Mouse (Mus musculus): ENCODE measurements at regions not wholly inside any gene's neighbourhood (a gene's known extent, or its start where the extent isn't known, plus 50 kb on each side); places are given as distances from the start of the nearest gene placed in this dataset.

DNA sequence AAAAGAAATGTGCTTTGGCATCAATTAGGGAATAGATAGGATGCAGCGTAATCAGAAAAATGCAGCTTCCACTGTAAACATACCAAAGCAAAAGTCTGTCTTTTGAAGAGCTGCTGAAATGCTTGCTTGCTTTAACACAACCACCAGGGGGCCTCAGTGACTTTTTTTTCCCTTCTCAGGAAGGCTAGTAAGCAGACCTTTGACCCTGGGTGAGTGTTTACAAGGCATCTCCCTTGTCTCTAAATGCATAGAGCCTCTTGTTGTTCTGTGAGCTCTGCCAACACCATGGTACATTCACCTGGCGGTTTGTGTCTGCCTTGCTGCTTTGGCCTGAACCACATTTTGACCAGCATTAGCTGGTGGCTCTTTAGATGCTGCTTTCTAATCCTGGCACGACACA, 191.9 kb upstream of the C9orf72 start:
- DNase-seq (ENCODE audit: low spot score in 2 of 2), result no peak

- no peak for DNase-seq (ENCODE audit: low spot score in 2 of 2)
These were observed 187.5 kb upstream of the C9orf72 start for GRCm38 (mm10) chr4:35413488-35413887.

GRCm38 (mm10) chr4:35405301-35406006, 179.5 kb upstream of the C9orf72 start:
- DNase-seq (ENCODE audit: low spot score in 2 of 2), result no peak

GRCm38 (mm10) chr4:35404068-35404467, 178.1 kb upstream of the C9orf72 start:
- no peak for DNase-seq (ENCODE audit: low spot score in 2 of 2)

- DNase-seq (ENCODE audit: low spot score in 2 of 2), result no peak
These were observed 177.6 kb upstream of the C9orf72 start for GRCm38 (mm10) chr4:35403594-35403993.

DNA sequence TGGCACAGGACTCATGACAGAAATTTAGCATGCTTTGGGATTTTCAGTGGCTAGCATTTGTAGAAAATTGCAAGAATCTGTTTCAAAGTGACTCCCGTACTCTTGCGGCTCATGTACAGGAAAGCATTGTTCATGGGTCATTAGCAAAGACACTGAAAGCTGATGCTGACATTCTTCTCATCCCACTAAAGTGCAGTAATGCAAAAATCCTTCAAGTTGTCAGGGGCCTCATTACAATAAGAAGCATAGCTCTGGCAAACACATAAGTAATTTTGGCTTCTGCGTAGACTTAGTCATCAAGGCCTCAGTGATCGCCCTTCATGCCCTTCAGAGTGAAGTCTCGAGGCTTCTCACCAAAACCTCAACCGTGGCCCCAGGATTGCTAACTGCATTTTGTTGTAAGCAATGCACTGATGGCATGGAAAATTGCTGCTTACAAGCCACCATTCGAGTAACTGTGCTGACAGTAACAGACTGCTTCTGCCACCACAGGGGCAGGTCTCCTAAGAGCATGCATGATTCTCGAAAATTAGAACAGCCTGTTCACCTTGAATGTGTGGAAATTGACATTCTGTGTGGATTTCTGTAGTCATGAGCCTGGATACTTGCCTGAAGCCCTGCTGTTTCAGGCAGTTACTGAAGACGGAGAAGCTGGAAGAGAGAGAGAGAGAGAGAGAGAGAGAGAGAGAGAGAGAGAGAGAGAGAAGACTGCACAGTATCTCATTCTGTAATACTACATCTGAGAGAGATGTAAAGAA, 176.6 kb upstream of the C9orf72 start:
- DNase-seq (ENCODE audit: low spot score in 2 of 2), result no peak

- no peak for DNase-seq (ENCODE audit: low spot score in 2 of 2)
These were observed 175.8 kb upstream of the C9orf72 start for GRCm38 (mm10) chr4:35401783-35402182.

- no peak for DNase-seq (ENCODE audit: low spot score in 2 of 2)
These were observed 174.5 kb upstream of the C9orf72 start for GRCm38 (mm10) chr4:35400511-35400910.

DNA sequence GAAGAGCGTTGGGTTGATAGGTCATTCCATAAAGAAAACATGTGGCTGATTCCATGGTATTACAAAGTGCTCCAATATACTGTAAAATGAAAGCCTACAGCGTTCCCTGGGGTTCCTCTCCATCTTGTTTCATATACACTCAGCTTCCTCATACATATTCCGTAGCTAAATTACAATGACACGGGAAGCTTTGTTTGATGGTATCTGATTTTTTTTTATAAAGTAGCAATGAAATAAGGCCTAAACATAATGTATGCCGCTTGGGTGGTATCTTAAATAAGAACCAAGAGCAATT, 169.6 kb upstream of the C9orf72 start:
- no peak for DNase-seq (ENCODE audit: low spot score in 2 of 2)

- no peak for DNase-seq (ENCODE audit: low spot score in 2 of 2)
These were observed 169.0 kb upstream of the C9orf72 start for GRCm38 (mm10) chr4:35394821-35395582.

DNA sequence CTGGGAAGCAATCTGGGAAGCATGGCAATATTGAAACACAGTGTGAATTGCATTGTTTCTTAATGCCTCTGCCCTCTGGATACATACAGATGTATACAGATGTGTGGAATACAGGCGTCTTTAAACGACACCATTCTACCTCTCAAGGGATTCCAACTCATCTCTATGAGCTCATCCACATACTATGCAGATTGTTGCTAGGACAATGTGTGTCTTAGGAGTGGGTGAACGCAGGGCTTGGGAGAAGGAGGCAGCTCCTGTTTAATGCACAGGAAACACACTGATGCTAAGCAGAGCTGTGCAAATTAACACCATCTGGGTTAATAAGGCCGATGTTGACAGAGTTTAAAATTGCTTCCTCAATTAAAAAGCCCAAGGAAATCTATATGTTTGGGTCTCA, 149.8 kb upstream of the C9orf72 start:
- DNase-seq (ENCODE audit: low spot score in 2 of 2), result no peak

- no peak for DNase-seq (ENCODE audit: low spot score in 2 of 2)
These were observed 147.4 kb upstream of the C9orf72 start for GRCm38 (mm10) chr4:35373213-35373860.

DNA sequence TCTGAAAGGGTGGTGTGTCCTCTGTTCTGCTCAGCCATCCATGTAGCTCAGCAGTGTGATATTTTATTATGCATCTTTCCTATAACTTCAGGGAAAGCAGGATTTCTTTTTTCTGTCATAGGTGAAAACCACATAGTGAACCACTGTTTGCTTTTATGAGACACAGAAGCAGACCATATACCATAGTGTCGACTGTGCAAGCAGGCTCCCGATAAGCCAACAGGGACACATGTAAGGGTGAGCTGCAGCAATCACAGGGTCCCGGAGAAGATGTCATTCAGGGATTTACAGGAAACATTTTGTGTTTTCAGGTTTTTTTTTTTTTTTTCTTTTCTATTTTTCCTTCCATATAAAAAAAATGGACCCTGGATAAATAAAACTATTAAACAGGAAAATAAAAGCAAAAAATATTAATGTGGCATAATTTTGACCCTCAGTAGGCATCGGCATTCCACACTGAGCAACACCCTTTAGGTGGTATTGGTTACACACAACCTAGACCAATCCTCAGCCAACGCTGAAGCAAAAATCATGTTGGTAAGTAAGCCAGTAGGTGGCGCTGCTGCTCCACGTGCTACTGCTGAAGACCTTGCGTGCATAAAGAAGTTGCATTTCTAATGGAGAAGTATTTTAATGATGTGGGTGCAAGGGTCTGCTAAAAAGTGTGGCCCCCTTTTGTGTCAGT, 146.7 kb upstream of the C9orf72 start:
- DNase-seq (ENCODE audit: low spot score in 2 of 2), result peak; percentile 12 to 34

DNA sequence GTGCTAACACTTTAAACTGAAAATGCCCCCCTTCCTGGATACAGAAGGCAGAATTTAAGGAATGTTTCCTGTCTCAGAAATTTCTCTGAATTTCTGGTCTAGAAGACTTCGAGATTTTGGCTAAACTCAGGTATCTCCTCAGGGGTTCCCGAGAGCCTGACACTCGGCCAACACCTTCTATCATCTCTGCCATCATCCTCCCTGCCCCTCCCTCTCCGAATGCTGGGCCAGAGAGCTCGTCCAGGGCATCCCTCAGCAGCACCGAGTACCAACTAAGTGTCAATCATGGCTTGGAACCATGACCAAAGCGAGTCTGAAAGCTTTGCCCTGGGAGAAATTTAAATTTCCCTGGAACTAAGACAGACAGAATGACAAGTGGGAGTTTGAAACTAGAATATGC, 138.2 kb upstream of the C9orf72 start:
- no peak for DNase-seq (ENCODE audit: low spot score in 2 of 2)

DNA sequence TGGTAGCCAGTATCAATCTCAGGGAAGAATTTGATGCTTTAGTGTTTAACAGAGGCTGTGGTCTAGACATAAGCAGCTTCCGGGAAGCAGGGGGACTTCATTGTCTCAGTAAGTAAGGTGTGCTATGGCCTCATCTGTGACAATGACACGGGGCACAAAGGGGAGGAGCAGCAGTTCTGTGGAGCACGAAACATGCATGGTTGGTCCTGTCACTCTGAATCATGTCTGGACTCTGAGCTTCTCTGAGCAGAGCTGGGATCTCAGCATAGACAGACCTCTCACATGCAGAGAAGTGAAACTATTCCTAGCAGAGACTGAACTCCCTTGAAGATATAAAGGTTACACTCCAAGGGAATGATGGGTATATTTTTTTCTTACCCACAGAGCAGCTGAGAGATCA, 136.2 kb upstream of the C9orf72 start:
- DNase-seq (ENCODE audit: low spot score in 2 of 2), result no peak

- DNase-seq (ENCODE audit: low spot score in 2 of 2), result no peak
These were observed 133.4 kb upstream of the C9orf72 start for GRCm38 (mm10) chr4:35359376-35359775.

DNA sequence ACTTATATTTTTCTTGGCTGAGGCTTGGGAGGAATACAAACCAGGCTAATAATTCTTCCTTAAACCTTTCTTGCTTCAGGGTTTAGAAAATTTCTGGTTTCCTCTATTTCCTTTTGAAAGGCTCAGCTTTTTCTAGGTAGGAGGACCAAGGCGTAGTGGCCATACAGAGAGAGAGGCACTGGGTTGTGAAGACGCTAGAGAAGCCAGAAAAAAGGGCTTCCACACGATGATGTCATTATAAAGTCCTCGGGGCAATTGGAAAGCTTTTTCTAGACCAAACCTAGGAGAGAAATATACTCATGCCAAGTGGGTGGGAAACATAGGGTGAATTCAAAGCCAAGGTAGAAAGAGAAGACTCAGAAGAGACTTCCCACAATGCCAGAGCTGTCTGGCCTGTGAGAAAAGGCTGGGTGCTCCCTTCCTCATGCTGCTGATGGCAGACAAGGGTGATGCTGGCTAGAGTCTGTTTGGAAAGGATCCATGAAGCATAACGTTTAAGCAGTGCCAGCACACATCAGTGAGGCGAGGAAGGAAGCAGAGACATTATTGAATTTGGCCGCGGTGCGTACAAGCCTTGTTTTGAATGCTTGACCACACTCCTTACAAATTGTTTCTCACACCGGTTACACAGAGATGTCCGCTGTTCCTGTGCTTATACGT, 131.1 kb upstream of the C9orf72 start:
- DNase-seq (ENCODE audit: low spot score in 2 of 2), result no peak

- DNase-seq (ENCODE audit: low spot score in 2 of 2), result no peak
These were observed 130.1 kb upstream of the C9orf72 start for GRCm38 (mm10) chr4:35356051-35356450.

- DNase-seq (ENCODE audit: low spot score in 2 of 2), result no peak
These were observed 128.1 kb upstream of the C9orf72 start for GRCm38 (mm10) chr4:35354046-35354445.

DNA sequence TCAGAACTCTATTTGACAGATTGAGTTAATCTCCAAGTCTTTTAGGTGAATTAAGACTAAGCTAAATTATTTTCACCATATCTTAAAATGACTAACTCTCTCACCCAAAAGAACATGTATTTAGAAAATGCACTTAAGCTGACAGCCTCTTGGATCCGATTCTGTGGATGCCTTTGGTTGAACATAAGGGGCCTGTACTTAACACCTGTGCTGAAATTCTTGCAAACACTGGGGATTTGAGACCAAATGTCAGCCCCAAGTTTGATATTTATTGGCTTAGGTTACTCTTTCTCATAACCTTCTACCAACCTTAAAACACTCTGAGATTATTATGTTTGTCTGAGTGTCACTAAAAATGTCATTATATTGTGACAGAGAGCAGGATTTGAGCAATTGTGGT, 126.6 kb upstream of the C9orf72 start:
- DNase-seq (ENCODE audit: low spot score in 2 of 2), result no peak

DNA sequence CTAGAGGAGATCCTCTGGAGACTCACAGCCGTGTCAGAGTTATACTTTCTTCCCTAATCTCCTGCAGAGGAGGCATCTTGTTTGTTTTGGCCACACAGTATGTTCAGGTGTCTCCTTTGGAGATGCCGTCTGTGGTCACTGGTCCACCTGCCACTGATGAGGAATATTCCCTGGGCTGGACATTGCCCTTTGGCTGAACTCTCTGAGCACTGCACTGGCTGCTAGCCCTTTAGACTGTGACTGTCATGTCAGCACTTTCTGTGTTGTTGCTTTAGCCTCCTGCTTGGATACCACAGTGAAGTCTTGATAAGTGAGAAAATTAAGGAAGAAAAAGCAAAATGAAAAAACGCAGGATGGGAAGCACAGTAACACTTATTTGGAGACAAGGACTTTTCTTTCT, 124.5 kb upstream of the C9orf72 start:
- no peak for DNase-seq (ENCODE audit: low spot score in 2 of 2)

Data from urinary bladder, adult 18-20 months (tissue).